Comparison of ENCODE assay signal across 19 mouse cellular contexts in the genomic region with DNA sequence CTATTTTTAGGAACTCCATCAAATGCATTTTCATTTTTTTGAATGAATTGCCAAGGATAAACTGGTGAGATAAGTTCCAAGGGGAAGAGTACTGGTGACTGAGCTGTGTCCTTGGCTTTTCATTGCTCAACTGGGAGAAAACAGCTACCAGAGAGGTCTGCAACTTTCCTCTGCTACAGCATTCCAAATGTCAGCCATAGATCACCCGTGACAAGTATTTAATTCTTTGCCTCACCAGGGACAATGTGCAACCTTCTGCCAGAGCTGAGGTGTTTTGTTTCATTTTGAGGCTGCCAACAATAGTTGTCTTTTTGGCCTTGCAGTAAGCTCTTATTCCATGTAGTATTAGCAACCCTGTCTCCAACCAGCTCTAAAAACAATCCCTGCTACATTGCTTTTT.
DNase-seq lines count a peak whose midpoint lies in the region; ATAC-seq and TF ChIP-seq lines count a peak whose summit lies in the region.
"Had no signal": no experiment of that assay in that cellular context is flagged by ENCODE, and none has a peak within 500 bp of the region (broad histone marks: within the 10 kb centered on the region; RNA-seq: fewer than 3 reads in every experiment).

No protein-coding gene starts in this region.

- no peak overlapping the region for H3K4me2 ChIP-seq in embryonic facial prominence, embryonic 11.5 days (ENCODE audit: low read depth, low read length)
- no peak overlapping the region for H3K4me2 ChIP-seq in midbrain, postnatal 0 days (ENCODE audit: low read depth, low read length, poor library complexity, severe bottlenecking)
- no peak overlapping the region for H3K4me2 ChIP-seq in midbrain, embryonic 15.5 days
- H3K4me2 ChIP-seq: embryonic facial prominence, embryonic 13.5 days; hindbrain, embryonic 15.5 days; liver, embryonic 13.5 days; neural tube, embryonic 13.5 days; stomach, embryonic 15.5 days had no signal

- ATAC-seq in embryonic facial prominence, embryonic 11.5 days (replicated peaks; ENCODE audit: insufficient number of reproducible peaks, low FRiP score, low TSS enrichment, low read depth): no peak
- no peak for ATAC-seq in midbrain, postnatal 0 days (ENCODE audit: low FRiP score)
- ATAC-seq in midbrain, embryonic 15.5 days (replicated peaks): no peak

- H3K79me2 ChIP-seq in heart, adult 2 months (replicated peaks; ENCODE audit: control insufficient read depth, insufficient read depth, low read length): no peaks in the 10 kb centered on the region

- no peak for TF ChIP-seq EP300 in heart, adult 2 months (IDR thresholded peaks at IDR 0.05; ENCODE audit: insufficient read depth, low read depth, low read length)

- no peak for TF ChIP-seq CTCF in midbrain, postnatal 0 days (IDR thresholded peaks at IDR 0.05)
- TF ChIP-seq CTCF in heart, adult 2 months (IDR thresholded peaks at IDR 0.05): no peak

- H3K9me3 ChIP-seq in embryonic facial prominence, embryonic 11.5 days (replicated peaks; ENCODE audit: control insufficient read depth, low read length): no peaks in the 10 kb centered on the region
- no peaks in the 10 kb centered on the region for H3K9me3 ChIP-seq in embryonic facial prominence, embryonic 10.5 days
- H3K9me3 ChIP-seq in midbrain, postnatal 0 days (ENCODE audit: low read length): no peaks in the 10 kb centered on the region
- H3K9me3 ChIP-seq in midbrain, embryonic 15.5 days: no peaks in the 10 kb centered on the region
- H3K9me3 ChIP-seq: embryonic facial prominence, embryonic 13.5 days; hindbrain, embryonic 15.5 days; liver, embryonic 13.5 days; neural tube, embryonic 13.5 days; stomach, embryonic 15.5 days had no signal

- DNase-seq in embryonic facial prominence, embryonic 11.5 days (ENCODE audit: low spot score): peak; percentile 1
- no peak for DNase-seq in embryonic facial prominence, embryonic 10.5 days (ENCODE audit: low spot score)
- DNase-seq in midbrain, postnatal 0 days (ENCODE audit: low spot score): peak; percentile 1
- DNase-seq in embryo, embryonic 11 days: peak; percentile 16
- no peak for DNase-seq in left cerebral cortex, adult 18-20 months (ENCODE audit: low spot score in 2 of 2)
- no peak for DNase-seq in heart, adult 2 months
- DNase-seq in thymus, postnatal 25 days: no peak
- DNase-seq: cerebellum, postnatal 10 days; gastrocnemius, postnatal 14 days; kidney, adult 18-20 months; layer of hippocampus, postnatal 36 days; liver, embryonic 13.5 days; midbrain, embryonic 14.5 days; right cerebral cortex, postnatal 14 days had no signal

- TF ChIP-seq POLR2A in heart, adult 2 months (IDR thresholded peaks at IDR 0.05; ENCODE audit: insufficient read depth, low read depth, low read length): no peak

- intact Hi-C loops in heart, adult 2 months (cut with DNase I): no loop called here

- H3K9ac ChIP-seq in embryonic facial prominence, embryonic 11.5 days (replicated peaks; ENCODE audit: low read length): no peak overlapping the region
- H3K9ac ChIP-seq in midbrain, postnatal 0 days (replicated peaks; ENCODE audit: low read length, poor library complexity, severe bottlenecking): no peak overlapping the region
- H3K9ac ChIP-seq in midbrain, embryonic 15.5 days: no peak overlapping the region
- H3K9ac ChIP-seq in heart, adult 2 months (ENCODE audit: low read depth, low read length): no peak overlapping the region
- H3K9ac ChIP-seq: embryonic facial prominence, embryonic 13.5 days; hindbrain, embryonic 15.5 days; liver, embryonic 13.5 days; neural tube, embryonic 13.5 days; stomach, embryonic 15.5 days had no signal

- no peaks in the 10 kb centered on the region for H3K27me3 ChIP-seq in embryonic facial prominence, embryonic 11.5 days (ENCODE audit: control insufficient read depth, insufficient read depth, low read length)
- H3K27me3 ChIP-seq in embryonic facial prominence, embryonic 10.5 days (replicated peaks; ENCODE audit: low read depth, poor library complexity, severe bottlenecking): no peaks in the 10 kb centered on the region
- no peaks in the 10 kb centered on the region for H3K27me3 ChIP-seq in midbrain, postnatal 0 days (ENCODE audit: insufficient read depth, low read length)
- no peaks in the 10 kb centered on the region for H3K27me3 ChIP-seq in midbrain, embryonic 15.5 days (replicated peaks)
- H3K27me3 ChIP-seq in heart, adult 2 months (ENCODE audit: control insufficient read depth, insufficient read depth, low read length): no peaks in the 10 kb centered on the region
- H3K27me3 ChIP-seq: embryonic facial prominence, embryonic 13.5 days; hindbrain, embryonic 15.5 days; liver, embryonic 13.5 days; neural tube, embryonic 13.5 days; stomach, embryonic 15.5 days had no signal

- 8% methylated on average over 1 of the region's 1 CpGs for WGBS in embryonic facial prominence, embryonic 11.5 days
- 15% methylated on average over 1 of the region's 1 CpGs for WGBS in embryonic facial prominence, embryonic 10.5 days
- 14% methylated on average over 1 of the region's 1 CpGs for WGBS in midbrain, postnatal 0 days
- WGBS in midbrain, embryonic 15.5 days: 12% methylated on average over 1 of the region's 1 CpGs
- 30% methylated on average over 1 of the region's 1 CpGs for WGBS in heart, adult 2 months

- H3K4me3 ChIP-seq in embryonic facial prominence, embryonic 11.5 days (ENCODE audit: low read depth, low read length): no peak overlapping the region
- no peak overlapping the region for H3K4me3 ChIP-seq in embryonic facial prominence, embryonic 10.5 days
- no peak overlapping the region for H3K4me3 ChIP-seq in midbrain, postnatal 0 days (ENCODE audit: low read depth, low read length)
- H3K4me3 ChIP-seq in midbrain, embryonic 15.5 days: no peak overlapping the region
- H3K4me3 ChIP-seq in heart, adult 2 months: no peak overlapping the region
- H3K4me3 ChIP-seq: embryonic facial prominence, embryonic 13.5 days; hindbrain, embryonic 15.5 days; liver, embryonic 13.5 days; neural tube, embryonic 13.5 days; stomach, embryonic 15.5 days had no signal

- no peaks in the 10 kb centered on the region for H3K4me1 ChIP-seq in embryonic facial prominence, embryonic 11.5 days (ENCODE audit: control insufficient read depth, insufficient read depth, low read length)
- 0 out of 2 replicates have a peak, but pooled peaks cover 3% of the 10 kb centered on the region for H3K4me1 ChIP-seq in embryonic facial prominence, embryonic 10.5 days
- no peaks in the 10 kb centered on the region for H3K4me1 ChIP-seq in midbrain, postnatal 0 days (ENCODE audit: insufficient read depth, low read length)
- no peaks in the 10 kb centered on the region for H3K4me1 ChIP-seq in midbrain, embryonic 15.5 days
- H3K4me1 ChIP-seq in heart, adult 2 months (ENCODE audit: control insufficient read depth, insufficient read depth, low read length): no peaks in the 10 kb centered on the region
- H3K4me1 ChIP-seq: embryonic facial prominence, embryonic 13.5 days; hindbrain, embryonic 15.5 days; liver, embryonic 13.5 days; stomach, embryonic 15.5 days had no signal

- H3K27ac ChIP-seq in embryonic facial prominence, embryonic 11.5 days (replicated peaks; ENCODE audit: low read depth, low read length): no peak overlapping the region
- no peak overlapping the region for H3K27ac ChIP-seq in embryonic facial prominence, embryonic 10.5 days (replicated peaks)
- H3K27ac ChIP-seq in midbrain, postnatal 0 days (ENCODE audit: low read depth, low read length): no peak overlapping the region
- no peak overlapping the region for H3K27ac ChIP-seq in midbrain, embryonic 15.5 days
- no peak overlapping the region for H3K27ac ChIP-seq in heart, adult 2 months
- H3K27ac ChIP-seq: embryonic facial prominence, embryonic 13.5 days; hindbrain, embryonic 15.5 days; liver, embryonic 13.5 days; neural tube, embryonic 13.5 days; stomach, embryonic 15.5 days had no signal

- H3K36me3 ChIP-seq in embryonic facial prominence, embryonic 11.5 days (replicated peaks; ENCODE audit: control insufficient read depth, insufficient read depth, low read depth, low read length): no peaks in the 10 kb centered on the region
- H3K36me3 ChIP-seq in embryonic facial prominence, embryonic 10.5 days (replicated peaks): no peaks in the 10 kb centered on the region
- no peaks in the 10 kb centered on the region for H3K36me3 ChIP-seq in midbrain, postnatal 0 days (ENCODE audit: insufficient read depth, low read length)
- H3K36me3 ChIP-seq in midbrain, embryonic 15.5 days (replicated peaks): no peaks in the 10 kb centered on the region
- H3K36me3 ChIP-seq in heart, adult 2 months (ENCODE audit: control insufficient read depth, insufficient read depth, low read length): no peaks in the 10 kb centered on the region
- H3K36me3 ChIP-seq: embryonic facial prominence, embryonic 13.5 days; hindbrain, embryonic 15.5 days; liver, embryonic 13.5 days; neural tube, embryonic 13.5 days; stomach, embryonic 15.5 days had no signal

Comparison
In these comparisons a context has a peak if more than half of its experiments do, and no peak if none do; other contexts are left out.
1. DNase-seq: peak in embryonic facial prominence, embryonic 11.5 days (single experiment), midbrain, postnatal 0 days (single experiment) and embryo, embryonic 11 days (single experiment); none in embryonic facial prominence, embryonic 10.5 days (single experiment), left cerebral cortex, adult 18-20 months (0 of 2), heart, adult 2 months (0 of 2) and thymus, postnatal 25 days (single experiment).